Mouse (Mus musculus): Measurements from ENCODE around the gene Slc39a11. TPM values are rescaled to one million over a fixed set of nuclear protein-coding genes. Genes with fewer than 3 reads are reported as not detected.

Slc39a11 gene
- polyA plus RNA-seq (2017; shearing (Covaris generic)) = 50.0 TPM

GRCm38 (mm10) chr11:113649353-113650210 is at the start of gene Slc39a11:
TSS of gene Slc39a11 (minus strand) at chr11:113650079.

DNA sequence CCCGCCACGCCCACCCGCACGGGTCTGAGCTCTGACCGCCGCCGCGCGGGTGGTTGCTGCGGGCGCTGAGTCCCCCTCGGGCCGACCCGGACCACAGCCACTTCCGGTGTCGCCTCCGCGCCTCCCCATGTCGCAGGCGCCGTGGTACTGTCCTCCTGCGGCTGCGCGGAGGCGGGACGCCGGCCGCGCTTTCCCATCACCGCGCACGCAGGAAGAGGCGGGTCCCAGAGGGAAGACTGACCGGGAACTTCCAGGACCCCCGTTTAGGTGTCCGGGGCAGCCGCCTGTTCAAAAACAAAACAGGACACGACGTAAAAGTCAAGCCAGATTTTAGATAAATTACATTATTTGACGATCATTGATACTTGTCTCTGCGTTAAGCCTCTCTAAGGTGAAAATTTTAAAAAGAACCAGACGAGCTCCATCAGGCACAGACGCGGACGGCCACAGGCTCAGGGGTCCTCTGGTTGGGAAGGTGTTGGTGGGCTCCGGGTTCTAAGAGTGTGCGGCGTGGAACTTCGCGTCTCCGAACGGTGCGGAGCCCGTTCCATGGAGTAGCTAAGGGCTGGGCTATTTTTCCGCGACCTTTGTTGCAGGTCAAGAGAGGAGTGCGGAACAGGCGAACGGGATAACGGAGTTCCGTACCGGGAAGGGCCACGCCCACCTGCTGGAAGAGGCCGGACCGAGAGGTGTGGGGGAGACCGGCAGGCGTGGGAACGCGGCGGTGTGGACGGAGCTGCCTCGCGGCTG is 34.3 kb upstream of the Slc39a11 start, which contains the start of the genes Fam104a and D11Wsu47e:
Fam104a (minus strand) TSS at position 199 of the 750 bp plus-strand sequence.
D11Wsu47e (plus strand) TSS at position 456 of the 750 bp plus-strand sequence.

DNA sequence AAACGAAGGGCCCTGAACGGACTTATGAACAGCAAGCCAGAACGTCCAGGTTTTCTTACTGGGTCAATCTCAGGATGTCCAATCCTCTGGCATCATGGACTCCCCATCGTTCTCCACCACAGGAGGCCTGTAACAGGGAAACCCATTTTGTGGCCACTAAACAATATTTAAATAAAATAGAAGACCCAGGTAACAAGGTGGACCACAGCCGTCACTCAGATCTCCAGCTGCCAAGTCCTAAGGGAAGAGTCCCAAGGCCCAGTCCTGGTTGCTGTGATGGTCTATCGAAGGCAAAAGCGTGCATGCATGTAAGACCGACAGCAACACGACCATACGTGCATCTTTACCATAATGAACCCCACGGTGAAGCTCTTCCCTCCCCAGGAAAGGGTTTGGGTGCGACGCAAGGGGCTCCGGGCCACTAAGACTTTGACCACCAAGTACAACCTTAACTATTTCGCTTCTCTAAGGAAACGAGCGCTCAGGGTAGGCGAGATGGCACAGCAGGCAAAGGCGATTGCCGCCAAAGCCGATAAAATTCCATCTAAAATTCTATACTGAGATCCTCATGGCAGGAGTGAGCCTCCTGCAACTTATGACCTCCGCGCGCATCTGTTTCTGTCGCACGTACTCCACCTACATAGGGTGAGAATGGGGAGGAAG is 1.1 kb downstream of the Slc39a11 start, which contains the start of gene Cog1:
Cog1 (plus strand) TSS at position 480 of the 663 bp plus-strand sequence.

GRCm38 (mm10) chr11:113618672-113619419 is 31.0 kb downstream of the Slc39a11 start, which contains the start of gene Sstr2:
TSS of gene Sstr2 (plus strand) at chr11:113619342.

Other genes with a start within 250 kb of the Slc39a11 start
- 0.12 TPM for gene Sstr2, start 30.7 kb downstream of the Slc39a11 start, polyA plus RNA-seq (2017; shearing (Covaris generic))
- 11.8 TPM for gene Cog1, start 910 bp downstream of the Slc39a11 start, polyA plus RNA-seq (2017; shearing (Covaris generic))
- gene Fam104a, start 34.1 kb upstream of the Slc39a11 start, polyA plus RNA-seq (2017; shearing (Covaris generic)) = 12.5 TPM
- gene D11Wsu47e, start 34.3 kb upstream of the Slc39a11 start, polyA plus RNA-seq (2017; shearing (Covaris generic)) = 25.4 TPM
- 0.27 TPM for gene Cpsf4l, start 59.9 kb upstream of the Slc39a11 start, polyA plus RNA-seq (2017; shearing (Covaris generic))
- 8.1 TPM for gene Cdc42ep4, start 101.8 kb upstream of the Slc39a11 start, polyA plus RNA-seq (2017; shearing (Covaris generic))

Measured in CD4-positive, CD25-positive, alpha-beta regulatory T cell, adult 9 weeks (primary cell).